Mouse (Mus musculus): Measurements from ENCODE around the gene Reep1.

DNA sequence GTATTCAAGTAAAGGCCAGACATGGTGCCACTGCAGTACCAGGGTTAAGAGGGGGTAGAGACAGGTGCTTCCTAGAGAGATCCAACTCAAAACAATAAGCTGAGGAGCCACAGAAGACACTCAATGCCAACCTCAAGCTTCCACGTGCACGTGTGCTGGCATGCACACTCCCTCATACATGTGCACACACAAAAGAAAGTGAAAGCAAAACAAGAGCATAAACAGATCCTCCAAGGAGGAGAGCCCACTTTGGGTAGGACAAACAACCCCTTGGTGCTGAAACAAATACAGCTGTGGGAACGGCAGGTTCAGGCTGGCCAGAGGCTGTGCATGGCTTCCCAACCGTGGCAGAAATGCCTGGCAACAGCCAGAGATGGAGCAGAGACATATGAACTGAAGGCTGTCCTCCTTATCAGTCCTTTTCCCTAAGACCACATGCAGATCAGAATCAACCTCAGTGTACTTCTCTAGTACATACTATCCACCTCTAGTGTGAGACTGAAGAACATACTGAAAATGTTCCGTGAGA, 112.5 kb downstream of the Reep1 start:
- TF ChIP-seq POLR2A (IDR thresholded peaks at IDR 0.05; ENCODE audit: insufficient read depth, low read length) = no peak
- TF ChIP-seq CTCF (IDR thresholded peaks at IDR 0.05; ENCODE audit: low read depth, low read length) = no peak
- TF ChIP-seq EP300 (IDR thresholded peaks at IDR 0.05; ENCODE audit: insufficient read depth, low read depth, low read length) = no peak

Measured in ES-Bruce4 (cell line).